In the genomic region with DNA sequence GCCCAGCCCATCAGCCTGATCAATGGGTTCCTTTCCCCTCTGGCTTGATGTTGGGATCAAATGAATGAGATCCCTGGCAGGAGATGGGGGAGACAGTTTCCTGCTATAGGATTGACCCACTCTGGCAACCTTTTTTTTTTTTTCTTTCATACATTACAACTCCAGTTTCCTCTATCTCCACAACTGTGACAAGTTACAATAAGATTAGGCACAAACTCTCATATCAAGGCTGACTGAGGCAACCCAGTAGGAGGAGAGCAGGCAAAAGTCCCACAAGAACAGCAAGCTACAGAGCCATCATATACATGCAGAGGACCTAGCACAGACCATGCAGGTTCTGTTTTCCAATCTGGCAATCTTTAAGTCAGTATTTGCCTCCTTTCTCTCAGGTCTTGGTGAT, we compare ENCODE assay signal across 15 mouse cellular contexts.
"Had no signal": no experiment of that assay in that cellular context is flagged by ENCODE, and none has a peak within 500 bp of the region (broad histone marks: within the 10 kb centered on the region; RNA-seq: fewer than 3 reads in every experiment).

No protein-coding gene starts in this region.

- H3K9me3 ChIP-seq: neural tube, embryonic 13.5 days; neural tube, embryonic 15.5 days; stomach, embryonic 15.5 days had no signal

- H3K27ac ChIP-seq: neural tube, embryonic 13.5 days; neural tube, embryonic 15.5 days; stomach, embryonic 15.5 days; stomach, postnatal 0 days had no signal

- DNase-seq: retina, postnatal 1 day; right cerebral cortex, postnatal 14 days; right cerebral cortex, postnatal 25 days; right cerebral cortex, postnatal 4 days; spleen, adult 18-20 months; thymus, adult 18-20 months; thymus, adult 2 months; thymus, postnatal 14 days; thymus, postnatal 25 days; thymus, postnatal 36 days; thymus, postnatal 4 days had no signal

- H3K4me2 ChIP-seq: neural tube, embryonic 13.5 days; neural tube, embryonic 15.5 days; stomach, embryonic 15.5 days had no signal

- H3K9ac ChIP-seq: neural tube, embryonic 13.5 days; neural tube, embryonic 15.5 days; stomach, embryonic 15.5 days had no signal

- H3K4me1 ChIP-seq: stomach, embryonic 15.5 days had no signal

- H3K27me3 ChIP-seq: neural tube, embryonic 13.5 days; neural tube, embryonic 15.5 days; stomach, embryonic 15.5 days had no signal

- H3K4me3 ChIP-seq: neural tube, embryonic 13.5 days; neural tube, embryonic 15.5 days; stomach, embryonic 15.5 days had no signal

- H3K36me3 ChIP-seq: neural tube, embryonic 13.5 days; neural tube, embryonic 15.5 days; stomach, embryonic 15.5 days had no signal
